ENCODE assay signal across 15 mouse cellular contexts in the genomic region with DNA sequence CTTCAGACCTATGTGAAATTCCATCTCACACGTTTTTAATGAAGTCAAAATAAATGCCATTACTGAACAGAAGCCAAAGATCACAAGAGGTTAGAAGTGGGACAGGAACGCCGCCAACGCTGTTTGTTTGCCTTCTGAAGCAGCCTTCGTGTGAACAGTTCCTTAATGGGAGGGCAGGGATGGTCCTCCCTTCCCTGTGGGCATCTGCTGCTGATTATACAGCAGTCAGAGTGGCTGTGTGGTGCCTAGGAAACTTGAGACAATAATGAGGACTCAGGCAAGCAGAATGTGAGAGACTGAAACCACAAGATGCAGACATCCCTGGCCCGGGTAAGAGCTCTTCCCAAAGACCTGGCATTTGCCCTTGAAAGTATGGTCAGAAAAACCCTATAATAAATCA.
DNase-seq lines count a peak whose midpoint lies in the region; ATAC-seq and TF ChIP-seq lines count a peak whose summit lies in the region.
"Had no signal": no experiment of that assay in that cellular context is flagged by ENCODE, and none has a peak within 500 bp of the region (broad histone marks: within the 10 kb centered on the region; RNA-seq: fewer than 3 reads in every experiment).

No protein-coding gene starts in this region.

- no peaks in the 10 kb centered on the region for H3K36me3 ChIP-seq in embryonic facial prominence, embryonic 10.5 days (replicated peaks)
- H3K36me3 ChIP-seq in limb, embryonic 10.5 days: no peaks in the 10 kb centered on the region
- H3K36me3 ChIP-seq: hindbrain, embryonic 15.5 days; liver, embryonic 15.5 days had no signal

- H3K9me3 ChIP-seq in embryonic facial prominence, embryonic 10.5 days: no peaks in the 10 kb centered on the region
- H3K9me3 ChIP-seq in limb, embryonic 10.5 days (replicated peaks): no peaks in the 10 kb centered on the region
- H3K9me3 ChIP-seq: forebrain, embryonic 13.5 days; hindbrain, embryonic 15.5 days; liver, embryonic 15.5 days had no signal

- peak; percentile 80 for ATAC-seq in Patski
- ATAC-seq: forebrain, embryonic 13.5 days had no signal

- CTCF ChIA-PET in Patski (lab: Charles Lee): interaction anchor here (1.6 kb wide), 1 partner anchor 27 kb away, joined by 3 read pairs; no protein-coding TSS in a partner anchor

- H3K4me1 ChIP-seq in embryonic facial prominence, embryonic 10.5 days: peaks cover 31% of the 10 kb centered on the region
- peaks cover 24% of the 10 kb centered on the region for H3K4me1 ChIP-seq in limb, embryonic 10.5 days
- H3K4me1 ChIP-seq: forebrain, embryonic 13.5 days; hindbrain, embryonic 15.5 days; liver, embryonic 15.5 days; megakaryocyte, embryonic 14.5 days had no signal

- WGBS in embryonic facial prominence, embryonic 10.5 days: 33% methylated on average over 6 of the region's 6 CpGs
- 7% methylated on average over 6 of the region's 6 CpGs for WGBS in limb, embryonic 10.5 days

- no peak for TF ChIP-seq CTCF in Patski (IDR thresholded peaks at IDR 0.05)

- peak overlapping the region; percentile 41; the same call in 1 of the 2 replicates for H3K27ac ChIP-seq in embryonic facial prominence, embryonic 10.5 days (replicated peaks)
- no peak overlapping the region for H3K27ac ChIP-seq in limb, embryonic 10.5 days
- H3K27ac ChIP-seq: forebrain, embryonic 13.5 days; hindbrain, embryonic 15.5 days; liver, embryonic 15.5 days had no signal

- peak; percentile 18 for DNase-seq in kidney, postnatal 10 days
- DNase-seq in kidney, adult 11 months: no peak
- DNase-seq in Patski (ENCODE audit: low read depth, low spot score): no peak
- DNase-seq in embryonic facial prominence, embryonic 10.5 days (ENCODE audit: low spot score): peak; percentile 75
- peak; percentile 44 for DNase-seq in limb, embryonic 10.5 days (ENCODE audit: low spot score)
- DNase-seq in cerebellum, postnatal 36 days: no peak
- no peak for DNase-seq in spleen, postnatal 4 days (ENCODE audit: low spot score in 2 of 2)
- no peak for DNase-seq in heart, postnatal 25 days (ENCODE audit: low spot score)
- DNase-seq: cerebellum, adult 18-20 months; lung, postnatal 10 days; thymus, postnatal 36 days had no signal

- POLR2A ChIA-PET in Patski (lab: Charles Lee): interaction anchor here (0.6 to 0.9 kb wide), 2 partner anchors 10 to 51 kb away, joined by 3 read pairs; no protein-coding TSS in a partner anchor

- H3K27me3 ChIP-seq in Patski: no peaks in the 10 kb centered on the region
- no peaks in the 10 kb centered on the region for H3K27me3 ChIP-seq in embryonic facial prominence, embryonic 10.5 days (replicated peaks; ENCODE audit: low read depth, poor library complexity, severe bottlenecking)
- no peaks in the 10 kb centered on the region for H3K27me3 ChIP-seq in limb, embryonic 10.5 days (ENCODE audit: low read depth, poor library complexity, severe bottlenecking)
- H3K27me3 ChIP-seq: forebrain, embryonic 13.5 days; hindbrain, embryonic 15.5 days; liver, embryonic 15.5 days; megakaryocyte, embryonic 14.5 days had no signal

- intact Hi-C loops in heart, postnatal 25 days (cut with DNase I): no loop called here

- H3K4me3 ChIP-seq in embryonic facial prominence, embryonic 10.5 days: no peak overlapping the region
- no peak overlapping the region for H3K4me3 ChIP-seq in limb, embryonic 10.5 days
- H3K4me3 ChIP-seq: forebrain, embryonic 13.5 days; hindbrain, embryonic 15.5 days; liver, embryonic 15.5 days; megakaryocyte, embryonic 14.5 days had no signal

- in situ Hi-C loops in Patski (cut with MboI; ENCODE audit: low pct_unique_long_range_greater_than_20kb): no loop called here

Comparison
In these comparisons a context has a peak if more than half of its experiments do, and no peak if none do; other contexts are left out.
1. DNase-seq: peak in kidney, postnatal 10 days (single experiment), embryonic facial prominence, embryonic 10.5 days (single experiment) and limb, embryonic 10.5 days (single experiment); none in kidney, adult 11 months (single experiment), Patski (single experiment), cerebellum, postnatal 36 days (0 of 2), spleen, postnatal 4 days (0 of 2) and heart, postnatal 25 days (single experiment).